Mouse (Mus musculus): ENCODE measurements around the gene Timm50. TPM values are rescaled to one million over a fixed set of nuclear protein-coding genes. Genes with fewer than 3 reads are reported as not detected.
A peak's percentile ranks its signal among the peaks of the same experiment; 100 is the strongest.

The Timm50 gene
- polyA plus RNA-seq, 2 experiments: 98.1 to 138 TPM

DNA sequence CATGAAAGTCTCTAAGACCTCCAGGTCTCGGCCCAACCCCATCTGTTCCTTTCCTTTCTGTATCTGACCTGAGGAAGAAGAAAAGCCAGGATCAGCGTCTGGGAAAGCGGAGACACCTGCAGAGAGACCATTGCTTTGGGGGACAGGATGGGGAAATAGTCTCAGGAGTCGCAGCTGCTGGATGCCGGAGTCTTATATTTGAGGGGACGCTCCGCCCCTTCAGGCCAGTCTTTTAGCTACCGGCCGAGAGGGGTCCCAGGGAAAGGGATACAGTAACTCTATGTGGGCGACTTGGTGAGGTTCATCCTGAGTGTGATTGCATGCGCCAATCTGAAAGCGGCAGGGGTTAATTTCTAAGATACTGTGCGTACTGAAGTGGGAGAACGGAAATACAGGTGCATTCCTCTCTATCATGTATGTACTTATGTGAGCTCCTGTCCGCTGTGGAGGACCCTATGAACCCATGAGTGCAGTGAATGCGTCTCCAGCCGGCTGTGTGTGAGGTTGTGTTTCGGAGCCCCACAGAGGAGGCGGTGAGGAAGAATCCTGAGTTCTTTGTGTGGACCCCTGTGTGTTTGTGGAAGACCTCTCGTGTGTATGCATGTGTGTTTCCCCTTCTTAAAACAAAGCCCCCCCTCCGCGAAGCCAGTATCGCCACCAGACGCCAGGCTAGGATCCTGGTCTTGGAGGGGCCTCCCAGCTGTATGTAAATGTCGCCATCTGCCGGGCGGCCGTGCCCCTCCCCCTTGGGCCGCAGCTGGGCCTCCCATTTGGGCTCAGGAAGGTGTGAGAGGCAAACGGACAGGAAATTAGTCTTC, 10.0 kb downstream of the Timm50 start, which contains the start of gene Dll3:
Gene Dll3, minus strand, starts transcription at position 623 of the 818 bp plus-strand sequence.
- Histone ChIP-seq H3K9me3 (ENCODE audit: control insufficient read depth, low read length) (no peaks in the 10 kb centered on the region), H3K9ac (ENCODE audit: low read depth, low read length, severe bottlenecking) (peak within 1 kb of the TSS; percentile 34; the same call in 1 of the 2 replicates), H3K4me3 (replicated peaks; ENCODE audit: low read length) (peak within 1 kb of the TSS; percentile 29), H3K4me2 (replicated peaks; ENCODE audit: low read depth, low read length, severe bottlenecking) (peak within 1 kb of the TSS; percentile 58), H3K27me3 (ENCODE audit: control insufficient read depth, insufficient read depth, low read length) (peaks cover 35% of the 10 kb centered on the region), H3K27ac (replicated peaks; ENCODE audit: low read depth, low read length) (no peak within 1 kb of the TSS), H3K4me1 (ENCODE audit: control insufficient read depth, insufficient read depth, low read length) (no peaks in the 10 kb centered on the region; the same call in 1 of the 2 replicates), H3K36me3 (ENCODE audit: control insufficient read depth, insufficient read depth, low read length) (peaks cover 21% of the 10 kb centered on the region)
- ATAC-seq (ENCODE audit: low FRiP score, low read depth) (0 out of 2 replicates have a peak, but pooled peaks have one; percentile 45), DNase-seq (ENCODE audit: low spot score) (peak; percentile 26)
- WGBS: under 1% methylated on average over 30 of the region's 30 CpGs
- no peak for TF ChIP-seq POLR2A (IDR thresholded peaks at IDR 0.05; ENCODE audit: borderline replicate concordance, extremely low read depth, insufficient read depth, insufficient read length)

DNA sequence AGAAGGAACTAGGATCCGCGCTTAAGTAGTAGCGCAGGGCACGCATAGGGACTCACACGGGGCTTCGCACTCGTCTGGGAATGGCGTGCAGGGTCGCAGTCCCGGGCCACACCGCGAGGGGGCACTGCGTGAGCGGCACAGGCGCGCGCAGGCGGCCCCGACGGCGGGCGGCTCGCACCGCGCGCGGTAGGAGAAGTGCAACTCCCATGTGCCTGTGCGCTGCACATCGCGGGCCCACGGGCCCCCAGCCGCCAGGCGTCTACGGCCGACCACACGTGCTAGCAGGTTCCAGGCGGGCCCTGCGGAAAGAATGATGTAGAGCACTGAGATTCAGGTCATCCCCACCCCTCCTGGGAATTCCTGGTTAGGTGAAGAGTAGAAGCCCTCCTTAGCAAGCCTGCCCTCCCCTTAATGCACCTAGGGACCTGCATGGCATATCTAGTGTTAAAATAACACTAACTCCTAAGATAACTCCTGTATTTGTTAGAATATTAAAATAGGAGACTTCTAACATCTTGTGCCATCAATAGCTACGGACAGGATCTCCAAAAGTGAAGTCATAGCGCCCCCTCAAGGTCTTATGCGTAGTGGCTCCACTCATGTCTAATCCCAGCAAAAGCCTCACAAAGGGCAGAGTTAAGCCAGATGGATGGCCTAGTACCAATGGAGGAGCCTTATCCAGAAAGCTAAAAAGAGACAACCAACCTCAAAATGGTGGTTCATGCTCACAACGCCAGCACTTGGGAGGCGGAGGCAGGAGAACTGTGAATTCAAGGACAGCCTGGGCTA, 12.8 kb downstream of the Timm50 start:
- no peak for TF ChIP-seq POLR2A (IDR thresholded peaks at IDR 0.05; ENCODE audit: borderline replicate concordance, extremely low read depth, insufficient read depth, insufficient read length)
- Histone ChIP-seq H3K4me1 (ENCODE audit: control insufficient read depth, insufficient read depth, low read length) (no peaks in the 10 kb centered on the region; the same call in 1 of the 2 replicates), H3K9me3 (ENCODE audit: control insufficient read depth, low read length) (no peaks in the 10 kb centered on the region), H3K36me3 (ENCODE audit: control insufficient read depth, insufficient read depth, low read length) (no peaks in the 10 kb centered on the region), H3K4me3 (replicated peaks; ENCODE audit: low read length) (no peak overlapping the region), H3K4me2 (replicated peaks; ENCODE audit: low read depth, low read length, severe bottlenecking) (no peak overlapping the region), H3K27me3 (ENCODE audit: control insufficient read depth, insufficient read depth, low read length) (peaks cover 45% of the 10 kb centered on the region), H3K9ac (ENCODE audit: low read depth, low read length, severe bottlenecking) (0 out of 2 replicates have a peak overlapping the region, but pooled peaks have one; percentile 25), H3K27ac (replicated peaks; ENCODE audit: low read depth, low read length) (no peak overlapping the region)
- peak; percentile 61 for DNase-seq (ENCODE audit: low spot score)
- no peak for ATAC-seq (ENCODE audit: low FRiP score, low read depth)
- 25% methylated on average over 43 of the region's 43 CpGs for WGBS

DNA sequence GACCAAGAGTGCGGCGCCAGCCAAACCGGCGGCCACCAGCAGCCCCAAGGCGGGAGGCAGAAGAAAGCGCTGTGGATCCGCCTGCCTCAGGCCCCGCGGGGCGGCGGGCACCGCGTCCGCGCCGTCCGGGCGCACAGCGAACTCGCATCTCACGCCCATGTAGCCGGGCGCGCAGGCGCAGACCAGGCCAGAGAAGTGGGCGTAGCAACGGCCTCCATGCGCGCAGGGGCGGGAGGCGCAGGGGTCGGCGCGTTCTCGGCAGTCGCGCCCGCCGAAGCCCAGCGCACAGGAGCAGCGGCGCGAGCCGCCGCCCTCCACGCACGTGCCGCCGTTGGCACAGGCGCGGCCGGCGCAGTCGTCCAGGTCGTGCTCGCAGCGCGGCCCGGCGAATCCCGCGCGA, 17.4 kb downstream of the Timm50 start:
- Histone ChIP-seq H3K9ac (ENCODE audit: low read depth, low read length, severe bottlenecking) (peak overlapping the region; percentile 60), H3K36me3 (ENCODE audit: control insufficient read depth, insufficient read depth, low read length) (no peaks in the 10 kb centered on the region), H3K9me3 (ENCODE audit: control insufficient read depth, low read length) (no peaks in the 10 kb centered on the region), H3K4me3 (replicated peaks; ENCODE audit: low read length) (peak overlapping the region; percentile 48), H3K27ac (replicated peaks; ENCODE audit: low read depth, low read length) (no peak overlapping the region), H3K4me2 (replicated peaks; ENCODE audit: low read depth, low read length, severe bottlenecking) (peak overlapping the region; percentile 79), H3K27me3 (ENCODE audit: control insufficient read depth, insufficient read depth, low read length) (peaks cover 49% of the 10 kb centered on the region), H3K4me1 (ENCODE audit: control insufficient read depth, insufficient read depth, low read length) (no peaks in the 10 kb centered on the region)
- no peak for TF ChIP-seq POLR2A (IDR thresholded peaks at IDR 0.05; ENCODE audit: borderline replicate concordance, extremely low read depth, insufficient read depth, insufficient read length)
- peak; percentile 75 for DNase-seq (ENCODE audit: low spot score)
- WGBS: 13% methylated on average over 31 of the region's 63 CpGs
- ATAC-seq (ENCODE audit: low FRiP score, low read depth): peak; percentile 84

DNA sequence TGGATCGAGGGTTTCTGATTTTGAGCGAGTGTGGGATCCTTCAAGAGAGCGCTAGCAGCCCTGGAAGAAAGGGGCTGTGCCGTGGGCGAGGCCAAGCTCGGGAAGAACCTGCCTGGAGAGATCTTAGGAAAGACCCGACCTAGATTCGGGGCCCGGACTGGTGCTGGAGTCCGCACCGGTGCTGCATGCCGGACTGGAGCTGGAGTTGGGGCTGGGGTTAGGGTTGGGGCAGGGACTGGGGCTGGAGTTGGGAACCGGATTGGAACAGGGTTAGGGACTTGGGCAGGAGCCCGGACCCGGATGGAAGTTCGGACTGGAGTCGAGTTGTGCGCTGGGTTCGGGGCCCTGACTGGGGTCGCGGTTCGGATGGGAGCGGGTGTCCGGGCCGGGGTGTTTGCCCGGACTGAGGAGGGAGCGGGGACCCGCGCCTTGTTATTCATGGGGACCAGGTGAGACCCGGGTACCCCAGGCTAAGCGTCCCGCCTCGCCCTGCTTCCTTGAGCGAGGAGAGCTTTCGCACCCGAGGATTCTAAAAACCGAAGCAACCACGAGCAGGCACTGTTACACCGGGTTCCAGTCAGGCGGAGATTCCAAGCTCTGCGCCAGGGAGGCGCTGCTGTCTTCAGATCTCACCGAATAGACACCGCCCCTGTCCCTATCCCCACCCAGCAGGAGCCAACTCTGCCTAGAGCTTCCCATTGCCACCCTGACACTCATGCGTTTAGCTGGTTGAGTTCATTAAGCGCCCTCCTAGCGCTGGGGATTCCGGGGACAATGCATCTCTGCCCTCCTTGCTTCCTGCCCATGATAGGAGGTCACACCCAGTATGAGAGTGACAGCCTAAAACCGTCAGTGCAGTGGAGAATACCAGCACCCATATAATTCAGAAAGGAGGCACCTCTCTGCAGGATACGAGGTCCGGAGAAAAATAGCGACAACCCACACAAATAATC, 21.0 kb downstream of the Timm50 start, which contains the start of gene Selenov:
Gene Selenov, minus strand, starts transcription at position 549 of the 953 bp plus-strand sequence.
- no peaks in the 10 kb centered on the region for H3K4me1 ChIP-seq (ENCODE audit: control insufficient read depth, insufficient read depth, low read length)
- no peaks in the 10 kb centered on the region for H3K36me3 ChIP-seq (ENCODE audit: control insufficient read depth, insufficient read depth, low read length)
- H3K9ac ChIP-seq (ENCODE audit: low read depth, low read length, severe bottlenecking): peak within 1 kb of the TSS; percentile 28; the same call in 1 of the 2 replicates
- peak; percentile 9 for DNase-seq (ENCODE audit: low spot score)
- H3K27ac ChIP-seq (replicated peaks; ENCODE audit: low read depth, low read length): no peak within 1 kb of the TSS
- no peak for ATAC-seq (ENCODE audit: low FRiP score, low read depth)
- WGBS: 1% methylated on average over 48 of the region's 52 CpGs
- no peak for TF ChIP-seq POLR2A (IDR thresholded peaks at IDR 0.05; ENCODE audit: borderline replicate concordance, extremely low read depth, insufficient read depth, insufficient read length)
- peak within 1 kb of the TSS; percentile 32 for H3K4me2 ChIP-seq (replicated peaks; ENCODE audit: low read depth, low read length, severe bottlenecking)
- no peaks in the 10 kb centered on the region for H3K9me3 ChIP-seq (ENCODE audit: control insufficient read depth, low read length)
- H3K4me3 ChIP-seq (replicated peaks; ENCODE audit: low read length): peak within 1 kb of the TSS; percentile 11
- H3K27me3 ChIP-seq (ENCODE audit: control insufficient read depth, insufficient read depth, low read length): peaks cover 56% of the 10 kb centered on the region
